Mouse (Mus musculus) stomach, embryonic 14.5 days (tissue): ENCODE measurements around the gene Sprr2a2. TPM values are rescaled to one million over a fixed set of nuclear protein-coding genes. Genes with fewer than 3 reads are reported as not detected.
"Not testable (repeated sequence)": the region's sequence is repeated elsewhere in the genome, so short reads cannot be mapped to it uniquely, and the experiment has no call there.

Source experiments
- ATAC-seq: fragments of 200-750 bp; cut with Nextera tagmentation; 2 replicates; pipeline ENCODE4 v1.8.0; 2017; ENCODE audit warnings: low read depth, moderate TSS enrichment; ENCODE audit not compliant: insufficient number of reproducible peaks, insufficient read depth, low FRiP score
- H3K27ac ChIP-seq: fragments of 300-500 bp; sonication (generic); 2 replicates; pipeline ENCODE4 v1.5.1; 2014; ENCODE audit warnings: mild to moderate bottlenecking, low read length, moderate library complexity, mixed read lengths
- H3K27me3 ChIP-seq: fragments of 300-500 bp; sonication (generic); 2 replicates; pipeline ENCODE4 v1.6.1; 2014; ENCODE audit warnings: low read length, control low read depth, mixed read lengths; ENCODE audit not compliant: control insufficient read depth, insufficient read depth
- H3K36me3 ChIP-seq: fragments of 300-500 bp; sonication (generic); 2 replicates; pipeline ENCODE4 v1.6.1; 2014; ENCODE audit warnings: mild to moderate bottlenecking, control low read depth, low read length, moderate library complexity, mixed read lengths; ENCODE audit not compliant: control insufficient read depth, insufficient read depth
- H3K4me1 ChIP-seq: fragments of 300-500 bp; sonication (generic); 2 replicates; pipeline ENCODE4 v1.6.1; 2014; ENCODE audit warnings: low read length, control low read depth, mixed read lengths; ENCODE audit not compliant: control insufficient read depth, insufficient read depth
- H3K4me2 ChIP-seq: fragments of 300-500 bp; sonication (generic); replicated peaks from 2 replicates; pipeline ENCODE4 v1.6.1; 2014; ENCODE audit warnings: low read depth, low read length, control low read depth
- H3K4me3 ChIP-seq: fragments of 300-500 bp; sonication (generic); 2 replicates; pipeline ENCODE4 v1.5.1; 2014; ENCODE audit warnings: low read depth, low read length, control low read depth
- H3K9ac ChIP-seq: fragments of 300-500 bp; sonication (generic); replicated peaks from 2 replicates; pipeline ENCODE4 v1.6.1; 2014; ENCODE audit warnings: low read depth, mild to moderate bottlenecking, control low read depth, low read length, moderate library complexity, mixed read lengths
- H3K9me3 ChIP-seq: fragments of 300-500 bp; sonication (generic); 2 replicates; pipeline ENCODE4 v1.6.1; 2016; ENCODE audit warnings: low read depth, low read length, control low read depth; ENCODE audit not compliant: control insufficient read depth
- WGBS: fragments of 180-500 bp; shearing (Covaris S2); extraction: QIAGEN DNeasy Blood & Tissue Kit; methylation state at CpG from one replicate; pipeline ENCODE4 v1.1.7; 2014; 5-methylcytosine and 5-hydroxymethylcytosine counted together
- polyA plus RNA-seq: library from polyadenylated mRNA; unstranded; fragments of >200 nt; fragmentation: Nextera tagmentation; extraction: Ambion mirVana; gene quantifications from 2 replicates; pipeline ENCODE4 v1.2.1, GENCODE M21; 2014

Sprr2a2 gene
- polyA plus RNA-seq: 258 and 291 TPM in 2 replicates

- H3K4me1 ChIP-seq, H3K4me2 ChIP-seq, H3K9ac ChIP-seq, H3K27ac ChIP-seq, H3K36me3 ChIP-seq, H3K4me3 ChIP-seq, H3K9me3 ChIP-seq, H3K27me3 ChIP-seq: not testable (repeated sequence)
- ATAC-seq: peak; percentile 26; the same call in 1 of the 2 replicates
- WGBS: no CpG with 5 or more reads among the region's 2 CpGs
Observed at GRCm38 (mm10) chr3:92215569-92215968, at the start of gene Sprr2a2, which contains the start of gene Sprr2a1. Sprr2a2 (plus strand) TSS chr3:92215920. Sprr2a1 (plus strand) TSS chr3:92215799.

- Histone ChIP-seq H3K9me3 (no peaks in the 10 kb centered on the region), H3K4me2 (no peak overlapping the region), H3K4me1 (no peaks in the 10 kb centered on the region), H3K4me3 (no peak overlapping the region), H3K27me3 (no peaks in the 10 kb centered on the region), H3K9ac (no peak overlapping the region), H3K27ac (no peak overlapping the region), H3K36me3 (no peaks in the 10 kb centered on the region)
- ATAC-seq: no peak
- 65% methylated on average over 3 of the region's 3 CpGs for WGBS
Observed at GRCm38 (mm10) chr3:92169847-92170246, 45.9 kb upstream of the Sprr2a2 start.

- no peak overlapping the region for H3K9ac ChIP-seq
- WGBS: 71% methylated on average over 1 of the region's 1 CpGs
- no peaks in the 10 kb centered on the region for H3K36me3 ChIP-seq
- H3K27me3 ChIP-seq: no peaks in the 10 kb centered on the region
- ATAC-seq: no peak
- no peak overlapping the region for H3K27ac ChIP-seq
- H3K4me3 ChIP-seq: no peak overlapping the region
- no peak overlapping the region for H3K4me2 ChIP-seq
- no peaks in the 10 kb centered on the region for H3K4me1 ChIP-seq
- H3K9me3 ChIP-seq: no peaks in the 10 kb centered on the region
Observed at GRCm38 (mm10) chr3:92176880-92177279, 38.8 kb upstream of the Sprr2a2 start.

GRCm38 (mm10) chr3:92195512-92196200 lies 20.1 kb upstream of the Sprr2a2 start:
- WGBS: 88% methylated on average over 6 of the region's 6 CpGs
- H3K36me3 ChIP-seq: no peaks in the 10 kb centered on the region
- no peaks in the 10 kb centered on the region for H3K27me3 ChIP-seq
- no peak for ATAC-seq
- no peak overlapping the region for H3K4me3 ChIP-seq
- no peaks in the 10 kb centered on the region for H3K9me3 ChIP-seq
- H3K9ac ChIP-seq: no peak overlapping the region
- H3K4me1 ChIP-seq: no peaks in the 10 kb centered on the region
- no peak overlapping the region for H3K4me2 ChIP-seq
- no peak overlapping the region for H3K27ac ChIP-seq

GRCm38 (mm10) chr3:92211133-92211925 lies 4.4 kb upstream of the Sprr2a2 start:
- peak; percentile 84 for ATAC-seq
- H3K4me1 ChIP-seq, H3K4me3 ChIP-seq, H3K36me3 ChIP-seq, H3K27ac ChIP-seq, H3K9me3 ChIP-seq, H3K27me3 ChIP-seq, H3K9ac ChIP-seq, H3K4me2 ChIP-seq: not testable (repeated sequence)
- no CpG with 5 or more reads among the region's 16 CpGs for WGBS

- H3K4me2 ChIP-seq, H3K9ac ChIP-seq, H3K27ac ChIP-seq, H3K36me3 ChIP-seq, ATAC-seq, H3K9me3 ChIP-seq, H3K4me3 ChIP-seq, H3K4me1 ChIP-seq, H3K27me3 ChIP-seq: not testable (repeated sequence)
- WGBS: no CpG with 5 or more reads among the region's 1 CpGs
Observed at GRCm38 (mm10) chr3:92212059-92212458, 3.7 kb upstream of the Sprr2a2 start.

GRCm38 (mm10) chr3:92213651-92214050 lies 2.1 kb upstream of the Sprr2a2 start:
- H3K27ac ChIP-seq, H3K4me2 ChIP-seq, H3K4me1 ChIP-seq, H3K9me3 ChIP-seq, ATAC-seq, H3K27me3 ChIP-seq, H3K36me3 ChIP-seq, H3K9ac ChIP-seq, H3K4me3 ChIP-seq: not testable (repeated sequence)

GRCm38 (mm10) chr3:92219031-92219430 lies 3.3 kb downstream of the Sprr2a2 start:
- H3K27ac ChIP-seq, H3K4me3 ChIP-seq, H3K27me3 ChIP-seq, H3K36me3 ChIP-seq, H3K4me2 ChIP-seq, ATAC-seq, H3K9me3 ChIP-seq, H3K9ac ChIP-seq, H3K4me1 ChIP-seq: not testable (repeated sequence)
- no CpG with 5 or more reads among the region's 8 CpGs for WGBS
